Mouse (Mus musculus): ENCODE data around the gene Meiob.

GRCm38 (mm10) chr17:24877336-24878116, 73.4 kb downstream of the Meiob start:
- TF ChIP-seq POLR2A (IDR thresholded peaks at IDR 0.05; ENCODE audit: insufficient read depth, low read length) (no peak), CTCF (IDR thresholded peaks at IDR 0.05; ENCODE audit: low read depth, low read length) (no peak), EP300 (IDR thresholded peaks at IDR 0.05; ENCODE audit: insufficient read depth, low read depth, low read length) (no peak)

All from ES-Bruce4 (cell line).